Mouse (Mus musculus): ENCODE results near the gene Zfp113.

DNA sequence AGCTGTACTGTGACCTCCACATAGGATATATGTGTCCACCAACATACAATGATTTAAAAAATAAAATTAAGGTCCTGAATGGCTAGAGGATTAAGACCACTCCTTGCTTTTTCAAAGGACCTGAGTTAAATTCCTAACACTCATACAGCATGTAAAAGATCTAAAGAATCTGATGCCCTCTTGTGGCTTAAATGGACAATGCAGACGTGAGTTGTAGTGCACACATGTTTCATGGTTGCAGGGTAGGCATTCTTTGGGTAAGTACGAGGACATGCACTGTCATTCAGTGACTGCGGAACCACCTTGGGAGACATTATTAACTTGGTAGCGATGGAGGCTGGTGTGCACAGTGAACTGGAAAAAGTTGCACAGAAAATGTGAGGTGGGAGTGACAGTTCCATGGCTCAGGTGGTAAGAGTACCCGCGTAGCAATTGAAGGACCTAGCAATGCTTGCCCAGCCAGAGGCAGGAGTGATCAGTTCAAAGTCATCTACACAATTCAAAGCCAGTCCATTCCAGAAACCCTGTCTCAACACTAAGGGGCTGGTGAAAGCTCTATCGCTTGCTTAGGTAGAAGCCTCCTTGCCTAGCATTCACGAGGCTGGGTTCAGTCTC, 17.5 kb downstream of the Zfp113 start:
- TF ChIP-seq POLR2A (IDR thresholded peaks at IDR 0.05; ENCODE audit: extremely low read depth, insufficient read depth, low read length) (no peak), CTCF (IDR thresholded peaks at IDR 0.05; ENCODE audit: extremely low read depth, insufficient read depth, low read length) (peak; percentile 50)
